Mouse (Mus musculus) B cell, adult 67 days (primary cell): ENCODE data around the gene Syngr1. TPM values are rescaled to one million over a fixed set of nuclear protein-coding genes. Genes with fewer than 3 reads are reported as not detected.

Experiments used
- total RNA-seq, 2 experiments: library from RNA; stranded (reverse); gene quantifications; 4 replicates each; pipeline ENCODE4 v1.2.4; 2023

Gene Syngr1
- not detected for total RNA-seq

GRCm38 (mm10) chr15:80091121-80091955 is at the start of gene Syngr1, which contains the start of gene Rpl3:
Gene Syngr1 (plus strand): TSS chr15:80091334.
Gene Rpl3 (minus strand): TSS chr15:80091868.

GRCm38 (mm10) chr15:80132993-80133586 is 42.0 kb downstream of the Syngr1 start, which contains the start of gene Tab1:
Gene Tab1 (plus strand): TSS chr15:80133127.

Other genes starting within 250 kb of the Syngr1 start
- gene Apobec3, start 199.7 kb upstream of the Syngr1 start, total RNA-seq: 100 to 1,000 TPM; 396 to 482 TPM
- 100 to 1,000 TPM; 142 TPM for gene Cbx7, start 120.2 kb upstream of the Syngr1 start, total RNA-seq
- gene Pdgfb, start 76.4 kb upstream of the Syngr1 start, total RNA-seq: under 1 TPM; 0.35 to 0.47 TPM
- 1,000 to 10,000 TPM; 1,002 to 1,069 TPM for gene Rpl3, start 534 bp downstream of the Syngr1 start, total RNA-seq
- 10 to 100 TPM; 20.0 to 35.2 TPM for gene Tab1, start 41.8 kb downstream of the Syngr1 start, total RNA-seq
- gene Mgat3, start 82.4 kb downstream of the Syngr1 start, total RNA-seq: not detected
- 10 to 100 TPM; 47.5 to 50.7 TPM for gene Mief1, start 142.7 kb downstream of the Syngr1 start, total RNA-seq
- 10 to 100 TPM in 1 of 2 experiments, not detected in 1; 22.0 TPM for gene AC140267.1, start 144.5 kb downstream of the Syngr1 start, total RNA-seq
- gene Atf4, start 163.8 kb downstream of the Syngr1 start, total RNA-seq: 100 to 1,000 TPM; 464 to 485 TPM
- gene Rps19bp1, start 173.0 kb downstream of the Syngr1 start, total RNA-seq: 10 to 100 TPM; 24.9 to 26.2 TPM
- 10 to 100 TPM; 54.8 to 57.3 TPM for gene Cacna1i, start 195.9 kb downstream of the Syngr1 start, total RNA-seq